Mouse (Mus musculus): ENCODE measurements around the gene Zswim5. TPM values are rescaled to one million over a fixed set of nuclear protein-coding genes. Genes with fewer than 3 reads are reported as not detected.

Gene Zswim5
- polyA plus RNA-seq, 1 experiment: 2.1 TPM

DNA sequence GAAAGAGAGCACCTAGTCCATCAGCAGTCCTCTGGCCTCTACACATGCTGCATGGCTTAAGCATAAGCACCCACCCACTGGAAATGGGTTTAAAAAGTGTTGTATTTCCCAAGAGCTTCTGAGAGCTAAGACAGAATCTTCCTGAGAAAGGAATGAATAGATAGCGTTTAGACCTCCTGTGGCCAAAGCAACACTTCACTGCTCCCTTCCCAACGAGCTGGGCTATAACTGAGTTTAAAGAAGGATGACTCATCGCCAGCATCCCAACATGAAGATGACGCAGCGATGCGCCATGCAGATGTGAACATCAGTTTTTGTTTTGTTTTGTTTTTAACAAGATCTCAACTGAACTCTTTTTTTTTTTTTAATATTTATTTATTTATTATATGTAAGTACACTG, 136.4 kb downstream of the Zswim5 start:
- H3K4me3 ChIP-seq (ENCODE audit: low read depth, low read length): no peak overlapping the region
- H3K27ac ChIP-seq (ENCODE audit: insufficient read depth, low read length): no peak overlapping the region
- H3K9ac ChIP-seq (ENCODE audit: low read depth, poor library complexity, severe bottlenecking): no peak overlapping the region
- H3K4me1 ChIP-seq (ENCODE audit: control insufficient read depth, insufficient read depth, low read length): no peaks in the 10 kb centered on the region
- H3K36me3 ChIP-seq (ENCODE audit: control insufficient read depth, insufficient read depth, low read length, poor library complexity, severe bottlenecking): no peaks in the 10 kb centered on the region
- TF ChIP-seq POLR2A (IDR thresholded peaks at IDR 0.05; ENCODE audit: insufficient read depth, low read length): no peak
- TF ChIP-seq EP300 (IDR thresholded peaks at IDR 0.05; ENCODE audit: insufficient read depth, low read depth, low read length): no peak
- H3K27me3 ChIP-seq (ENCODE audit: control insufficient read depth, insufficient read depth, low read length, poor library complexity, severe bottlenecking): no peaks in the 10 kb centered on the region
- H3K9me3 ChIP-seq (replicated peaks; ENCODE audit: control insufficient read depth, insufficient read depth, low read length, poor library complexity, severe bottlenecking): no peaks in the 10 kb centered on the region

- Histone ChIP-seq H3K9ac (ENCODE audit: low read depth, poor library complexity, severe bottlenecking) (no peak overlapping the region), H3K9me3 (replicated peaks; ENCODE audit: control insufficient read depth, insufficient read depth, low read length, poor library complexity, severe bottlenecking) (no peaks in the 10 kb centered on the region), H3K27ac (ENCODE audit: insufficient read depth, low read length) (no peak overlapping the region), H3K36me3 (ENCODE audit: control insufficient read depth, insufficient read depth, low read length, poor library complexity, severe bottlenecking) (no peaks in the 10 kb centered on the region), H3K4me1 (ENCODE audit: control insufficient read depth, insufficient read depth, low read length) (no peaks in the 10 kb centered on the region), H3K4me3 (ENCODE audit: low read depth, low read length) (no peak overlapping the region), H3K27me3 (ENCODE audit: control insufficient read depth, insufficient read depth, low read length, poor library complexity, severe bottlenecking) (no peaks in the 10 kb centered on the region)
- no peak for TF ChIP-seq CTCF (IDR thresholded peaks at IDR 0.05; ENCODE audit: low read depth, low read length)
- TF ChIP-seq EP300 (IDR thresholded peaks at IDR 0.05; ENCODE audit: insufficient read depth, low read depth, low read length): no peak
- TF ChIP-seq POLR2A (IDR thresholded peaks at IDR 0.05; ENCODE audit: insufficient read depth, low read length): no peak
Observed at GRCm38 (mm10) chr4:117014901-117015415, 137.8 kb downstream of the Zswim5 start.

DNA sequence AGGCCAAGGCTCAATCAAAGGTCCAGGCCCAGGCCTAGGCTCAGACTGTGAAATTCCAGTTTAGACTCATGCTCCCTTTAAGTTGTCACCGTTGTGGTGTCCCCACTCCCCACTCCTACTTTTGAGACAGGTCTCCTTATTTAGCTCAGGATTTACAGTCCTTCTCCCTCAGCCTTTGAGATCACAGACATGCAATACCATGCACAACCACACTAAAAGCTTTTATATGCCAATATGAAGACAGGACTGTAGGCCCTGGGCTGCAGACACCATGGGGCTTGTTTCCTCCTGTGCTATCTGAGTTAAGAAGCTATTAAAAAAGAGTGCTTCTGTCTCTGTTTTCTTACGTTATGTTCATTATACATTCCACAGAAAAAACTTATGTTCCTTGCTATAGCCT, 140.6 kb downstream of the Zswim5 start:
- TF ChIP-seq EP300 (IDR thresholded peaks at IDR 0.05; ENCODE audit: insufficient read depth, low read depth, low read length) (no peak), CTCF (IDR thresholded peaks at IDR 0.05; ENCODE audit: low read depth, low read length) (no peak), POLR2A (IDR thresholded peaks at IDR 0.05; ENCODE audit: insufficient read depth, low read length) (no peak)
- Histone ChIP-seq H3K4me1 (ENCODE audit: control insufficient read depth, insufficient read depth, low read length) (no peaks in the 10 kb centered on the region), H3K27me3 (ENCODE audit: control insufficient read depth, insufficient read depth, low read length, poor library complexity, severe bottlenecking) (no peaks in the 10 kb centered on the region), H3K36me3 (ENCODE audit: control insufficient read depth, insufficient read depth, low read length, poor library complexity, severe bottlenecking) (no peaks in the 10 kb centered on the region), H3K27ac (ENCODE audit: insufficient read depth, low read length) (no peak overlapping the region), H3K9me3 (replicated peaks; ENCODE audit: control insufficient read depth, insufficient read depth, low read length, poor library complexity, severe bottlenecking) (no peaks in the 10 kb centered on the region), H3K9ac (ENCODE audit: low read depth, poor library complexity, severe bottlenecking) (no peak overlapping the region), H3K4me3 (ENCODE audit: low read depth, low read length) (no peak overlapping the region)

- no peak overlapping the region for H3K9ac ChIP-seq (ENCODE audit: low read depth, poor library complexity, severe bottlenecking)
Observed at GRCm38 (mm10) chr4:117018327-117018726, 141.2 kb downstream of the Zswim5 start.

GRCm38 (mm10) chr4:117019206-117020134, 142.3 kb downstream of the Zswim5 start, which contains the start of gene Eif2b3:
Gene Eif2b3 (plus strand): TSS chr4:117019402.
- no peak for TF ChIP-seq EP300 (IDR thresholded peaks at IDR 0.05; ENCODE audit: insufficient read depth, low read depth, low read length)
- no peak for TF ChIP-seq CTCF (IDR thresholded peaks at IDR 0.05; ENCODE audit: low read depth, low read length)
- TF ChIP-seq POLR2A (IDR thresholded peaks at IDR 0.05; ENCODE audit: insufficient read depth, low read length): no peak
- no peaks in the 10 kb centered on the region for H3K27me3 ChIP-seq (ENCODE audit: control insufficient read depth, insufficient read depth, low read length, poor library complexity, severe bottlenecking)
- H3K9me3 ChIP-seq (replicated peaks; ENCODE audit: control insufficient read depth, insufficient read depth, low read length, poor library complexity, severe bottlenecking): no peaks in the 10 kb centered on the region
- peak within 1 kb of the TSS; percentile 97 for H3K4me3 ChIP-seq (ENCODE audit: low read depth, low read length)
- H3K9ac ChIP-seq (ENCODE audit: low read depth, poor library complexity, severe bottlenecking): peak within 1 kb of the TSS; percentile 49
- no peaks in the 10 kb centered on the region for H3K4me1 ChIP-seq (ENCODE audit: control insufficient read depth, insufficient read depth, low read length)
- H3K36me3 ChIP-seq (ENCODE audit: control insufficient read depth, insufficient read depth, low read length, poor library complexity, severe bottlenecking): peaks cover 7% of the 10 kb centered on the region
- H3K27ac ChIP-seq (ENCODE audit: insufficient read depth, low read length): no peak within 1 kb of the TSS

More at GRCm38 (mm10) chr4:117018327-117018726, 141.2 kb downstream of the Zswim5 start:
- Histone ChIP-seq H3K36me3 (ENCODE audit: control insufficient read depth, insufficient read depth, low read length, poor library complexity, severe bottlenecking) (peaks cover 1% of the 10 kb centered on the region; the same call in 1 of the 2 replicates), H3K27ac (ENCODE audit: insufficient read depth, low read length) (no peak overlapping the region), H3K4me3 (ENCODE audit: low read depth, low read length) (no peak overlapping the region), H3K27me3 (ENCODE audit: control insufficient read depth, insufficient read depth, low read length, poor library complexity, severe bottlenecking) (no peaks in the 10 kb centered on the region), H3K9me3 (replicated peaks; ENCODE audit: control insufficient read depth, insufficient read depth, low read length, poor library complexity, severe bottlenecking) (no peaks in the 10 kb centered on the region), H3K4me1 (ENCODE audit: control insufficient read depth, insufficient read depth, low read length) (no peaks in the 10 kb centered on the region)
- TF ChIP-seq POLR2A (IDR thresholded peaks at IDR 0.05; ENCODE audit: insufficient read depth, low read length) (no peak), CTCF (IDR thresholded peaks at IDR 0.05; ENCODE audit: low read depth, low read length) (no peak), EP300 (IDR thresholded peaks at IDR 0.05; ENCODE audit: insufficient read depth, low read depth, low read length) (no peak)

DNA sequence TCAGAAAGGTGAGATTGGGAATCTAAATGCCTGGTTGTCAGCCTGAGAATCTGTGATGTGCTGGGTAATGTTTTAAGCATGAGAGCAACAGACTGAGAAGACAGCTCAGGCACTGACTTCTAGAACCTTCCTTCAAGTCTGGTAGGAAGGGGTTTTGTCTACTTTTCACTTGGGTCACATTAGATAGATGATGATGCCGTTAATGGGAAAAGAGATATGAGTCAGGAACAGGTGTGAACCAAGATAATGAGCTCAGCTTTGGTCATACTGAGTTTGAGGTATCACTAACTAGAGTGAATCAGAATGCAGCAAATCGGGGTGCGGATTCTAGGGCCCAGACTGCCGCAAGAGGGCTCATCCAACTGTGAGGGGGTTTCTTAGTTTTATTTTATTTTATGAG, 146.3 kb downstream of the Zswim5 start:
- H3K9ac ChIP-seq (ENCODE audit: low read depth, poor library complexity, severe bottlenecking): no peak overlapping the region
- H3K36me3 ChIP-seq (ENCODE audit: control insufficient read depth, insufficient read depth, low read length, poor library complexity, severe bottlenecking): peaks cover 25% of the 10 kb centered on the region
- TF ChIP-seq CTCF (IDR thresholded peaks at IDR 0.05; ENCODE audit: low read depth, low read length): no peak
- no peak for TF ChIP-seq POLR2A (IDR thresholded peaks at IDR 0.05; ENCODE audit: insufficient read depth, low read length)
- TF ChIP-seq EP300 (IDR thresholded peaks at IDR 0.05; ENCODE audit: insufficient read depth, low read depth, low read length): no peak

More for the DNA sequence above, 146.3 kb downstream of the Zswim5 start:
- Histone ChIP-seq H3K9me3 (replicated peaks; ENCODE audit: control insufficient read depth, insufficient read depth, low read length, poor library complexity, severe bottlenecking) (no peaks in the 10 kb centered on the region), H3K27me3 (ENCODE audit: control insufficient read depth, insufficient read depth, low read length, poor library complexity, severe bottlenecking) (no peaks in the 10 kb centered on the region), H3K4me1 (ENCODE audit: control insufficient read depth, insufficient read depth, low read length) (no peaks in the 10 kb centered on the region), H3K4me3 (ENCODE audit: low read depth, low read length) (no peak overlapping the region), H3K27ac (ENCODE audit: insufficient read depth, low read length) (no peak overlapping the region)

All from ES-Bruce4 (cell line).